Mouse (Mus musculus) hindbrain, embryonic 16.5 days (tissue): Measurements from ENCODE around the gene Tsks. TPM values are rescaled to one million over a fixed set of nuclear protein-coding genes. Genes with fewer than 3 reads are reported as not detected.
A peak's percentile ranks its signal among the peaks of the same experiment; 100 is the strongest.

Experiments used
- ATAC-seq: fragments of 200-750 bp; cut with Nextera tagmentation; 2 replicates; pipeline ENCODE4 v1.8.0; 2017; ENCODE audit warnings: moderate TSS enrichment, moderate library complexity
- H3K27ac ChIP-seq: fragments of 300-500 bp; sonication (generic); 2 replicates; pipeline ENCODE4 v1.5.1; 2014; ENCODE audit warnings: low read depth, mild to moderate bottlenecking, control low read depth, low read length, moderate library complexity
- H3K27me3 ChIP-seq: fragments of 300-500 bp; sonication (generic); replicated peaks from 2 replicates; pipeline ENCODE4 v1.6.1; 2014; ENCODE audit warnings: low read length; ENCODE audit not compliant: control insufficient read depth, insufficient read depth
- H3K36me3 ChIP-seq: fragments of 300-500 bp; sonication (generic); 2 replicates; pipeline ENCODE4 v1.6.1; 2014; ENCODE audit warnings: mild to moderate bottlenecking, low read length, moderate library complexity, mixed read lengths; ENCODE audit not compliant: control insufficient read depth, insufficient read depth
- H3K4me1 ChIP-seq: fragments of 300-500 bp; sonication (generic); 2 replicates; pipeline ENCODE4 v1.6.1; 2014; ENCODE audit warnings: low read depth, low read length; ENCODE audit not compliant: control insufficient read depth, insufficient read depth
- H3K4me2 ChIP-seq: fragments of 300-500 bp; sonication (generic); 2 replicates; pipeline ENCODE4 v1.6.1; 2014; ENCODE audit warnings: mild to moderate bottlenecking, low read length, control low read depth, moderate library complexity
- H3K4me3 ChIP-seq: fragments of 300-500 bp; sonication (generic); 2 replicates; pipeline ENCODE4 v1.5.1; 2014; ENCODE audit warnings: mild to moderate bottlenecking, low read length, control low read depth, moderate library complexity
- H3K9ac ChIP-seq: fragments of 300-500 bp; sonication (generic); 2 replicates; pipeline ENCODE4 v1.6.1; 2014; ENCODE audit warnings: low read depth, mild to moderate bottlenecking, control low read depth, low read length, moderate library complexity
- H3K9me3 ChIP-seq: fragments of 300-500 bp; sonication (generic); 2 replicates; pipeline ENCODE4 v1.6.1; 2014; ENCODE audit warnings: mild to moderate bottlenecking, low read length, moderate library complexity; ENCODE audit not compliant: control insufficient read depth
- WGBS: fragments of 180-500 bp; shearing (Covaris S2); extraction: QIAGEN DNeasy Blood & Tissue Kit; methylation state at CpG from one replicate; pipeline ENCODE4 v1.1.7; 2014; 5-methylcytosine and 5-hydroxymethylcytosine counted together
- polyA plus RNA-seq: library from polyadenylated mRNA; unstranded; fragments of >200 nt; fragmentation: Nextera tagmentation; extraction: Ambion mirVana; gene quantifications from 2 replicates; pipeline ENCODE4 v1.2.1, GENCODE M21; 2015

Gene Tsks
- polyA plus RNA-seq, 1 experiment from 2014 or later, result not detected

DNA sequence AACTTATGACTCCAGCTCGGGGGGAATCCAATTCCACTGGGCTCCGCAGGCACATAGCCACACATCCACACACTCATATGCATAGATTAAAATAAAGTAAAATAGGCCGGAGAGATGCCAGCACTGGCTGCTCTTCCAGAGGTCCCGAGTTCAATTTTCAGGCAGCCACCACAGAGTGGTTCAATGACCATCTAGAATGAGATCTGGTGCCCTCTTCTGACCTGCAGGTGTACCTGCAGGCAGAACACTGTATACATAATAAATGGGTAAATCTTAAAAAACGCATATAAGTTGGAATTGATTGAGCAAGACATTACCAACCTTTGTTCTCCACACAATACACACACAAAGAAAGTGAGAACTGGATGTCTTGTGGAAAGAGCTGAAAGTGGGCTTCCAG is 12.6 kb downstream of the Tsks start:
- peaks cover 8% of the 10 kb centered on the region for H3K4me1 ChIP-seq
- H3K9me3 ChIP-seq, result no peaks in the 10 kb centered on the region
- no peak overlapping the region for H3K4me3 ChIP-seq
- peaks cover 8% of the 10 kb centered on the region for H3K27me3 ChIP-seq
- no peak for ATAC-seq
- H3K27ac ChIP-seq, result no peak overlapping the region
- H3K4me2 ChIP-seq, result no peak overlapping the region
- no peak overlapping the region for H3K9ac ChIP-seq
- peaks cover 5% of the 10 kb centered on the region; the same call in 1 of the 2 replicates for H3K36me3 ChIP-seq
- WGBS, result 58% methylated on average over 5 of the region's 5 CpGs

DNA sequence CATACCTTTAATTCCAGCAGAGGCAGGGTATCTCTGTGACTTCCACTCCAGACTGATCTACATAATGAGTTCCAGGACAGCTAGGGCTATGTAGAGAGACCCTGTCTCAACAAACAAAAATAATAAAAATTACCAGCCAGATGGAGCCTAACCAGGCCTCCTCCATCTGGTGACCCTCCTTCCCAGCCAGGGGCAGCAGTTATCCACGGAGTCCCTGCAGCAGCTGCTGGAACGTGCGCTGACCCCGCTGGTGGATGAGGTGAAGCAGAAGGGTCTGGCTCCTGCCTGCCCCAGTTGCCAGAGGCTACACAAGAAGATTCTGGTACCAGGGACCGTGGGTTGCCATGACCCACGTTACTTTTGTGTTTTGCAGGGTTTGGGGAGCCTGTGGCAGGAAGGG is 13.3 kb downstream of the Tsks start:
- Histone ChIP-seq H3K9ac (0 out of 2 replicates have a peak overlapping the region, but pooled peaks have one; percentile 36), H3K27ac (no peak overlapping the region), H3K9me3 (no peaks in the 10 kb centered on the region), H3K4me1 (peaks cover 8% of the 10 kb centered on the region), H3K27me3 (peaks cover 5% of the 10 kb centered on the region), H3K4me3 (no peak overlapping the region), H3K4me2 (no peak overlapping the region), H3K36me3 (peaks cover 10% of the 10 kb centered on the region; the same call in 1 of the 2 replicates)
- no peak for ATAC-seq
- WGBS, result 50% methylated on average over 6 of the region's 6 CpGs

GRCm38 (mm10) chr7:44957183-44957835 is 14.3 kb downstream of the Tsks start:
- Histone ChIP-seq H3K4me3 (no peak overlapping the region), H3K9ac (no peak overlapping the region), H3K36me3 (peaks cover 16% of the 10 kb centered on the region), H3K27me3 (no peaks in the 10 kb centered on the region), H3K4me1 (peaks cover under 1% of the 10 kb centered on the region; the same call in 1 of the 2 replicates), H3K27ac (no peak overlapping the region), H3K4me2 (no peak overlapping the region), H3K9me3 (no peaks in the 10 kb centered on the region)
- no peak for ATAC-seq
- WGBS, result 72% methylated on average over 20 of the region's 20 CpGs

- ATAC-seq, result no peak
- Histone ChIP-seq H3K9me3 (no peaks in the 10 kb centered on the region), H3K9ac (no peak overlapping the region), H3K27me3 (no peaks in the 10 kb centered on the region), H3K4me1 (no peaks in the 10 kb centered on the region), H3K27ac (no peak overlapping the region), H3K4me3 (no peak overlapping the region), H3K4me2 (no peak overlapping the region), H3K36me3 (peaks cover 20% of the 10 kb centered on the region)
- WGBS, result 56% methylated on average over 7 of the region's 7 CpGs
These were observed 15.2 kb downstream of the Tsks start for GRCm38 (mm10) chr7:44958208-44958607.

DNA sequence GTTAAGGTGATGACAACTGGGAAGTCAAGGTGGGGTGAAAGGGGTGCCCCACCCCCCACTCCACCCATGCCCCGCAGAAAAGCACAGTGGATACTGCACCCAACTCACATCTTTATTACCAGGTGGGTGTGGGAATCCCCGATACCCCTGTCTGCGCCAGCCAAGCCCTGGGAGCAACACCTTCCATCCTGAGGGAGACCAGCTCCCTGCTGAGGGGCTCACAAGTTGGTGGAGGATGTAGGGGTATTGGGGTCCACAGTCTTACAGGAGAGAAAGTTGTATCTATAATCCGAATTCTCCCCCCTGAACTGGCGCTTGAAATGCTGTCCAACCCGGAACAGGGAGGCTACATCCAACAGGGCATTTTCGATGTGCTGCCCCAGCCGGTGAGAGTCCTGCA is 16.3 kb downstream of the Tsks start:
- no peak overlapping the region for H3K4me3 ChIP-seq
- H3K9ac ChIP-seq, result no peak overlapping the region
- no peak for ATAC-seq
- 88% methylated on average over 8 of the region's 8 CpGs for WGBS
- H3K36me3 ChIP-seq, result peaks cover 22% of the 10 kb centered on the region
- H3K9me3 ChIP-seq, result no peaks in the 10 kb centered on the region
- H3K27me3 ChIP-seq, result no peaks in the 10 kb centered on the region
- no peaks in the 10 kb centered on the region for H3K4me1 ChIP-seq
- H3K27ac ChIP-seq, result no peak overlapping the region
- no peak overlapping the region for H3K4me2 ChIP-seq

GRCm38 (mm10) chr7:44959874-44960511 is 17.0 kb downstream of the Tsks start:
- H3K9me3 ChIP-seq, result no peaks in the 10 kb centered on the region
- no peak for ATAC-seq
- no peak overlapping the region for H3K9ac ChIP-seq
- peaks cover 24% of the 10 kb centered on the region for H3K36me3 ChIP-seq
- H3K4me1 ChIP-seq, result no peaks in the 10 kb centered on the region
- H3K27ac ChIP-seq, result no peak overlapping the region
- H3K4me3 ChIP-seq, result no peak overlapping the region
- 86% methylated on average over 10 of the region's 10 CpGs for WGBS
- no peaks in the 10 kb centered on the region for H3K27me3 ChIP-seq
- no peak overlapping the region for H3K4me2 ChIP-seq

DNA sequence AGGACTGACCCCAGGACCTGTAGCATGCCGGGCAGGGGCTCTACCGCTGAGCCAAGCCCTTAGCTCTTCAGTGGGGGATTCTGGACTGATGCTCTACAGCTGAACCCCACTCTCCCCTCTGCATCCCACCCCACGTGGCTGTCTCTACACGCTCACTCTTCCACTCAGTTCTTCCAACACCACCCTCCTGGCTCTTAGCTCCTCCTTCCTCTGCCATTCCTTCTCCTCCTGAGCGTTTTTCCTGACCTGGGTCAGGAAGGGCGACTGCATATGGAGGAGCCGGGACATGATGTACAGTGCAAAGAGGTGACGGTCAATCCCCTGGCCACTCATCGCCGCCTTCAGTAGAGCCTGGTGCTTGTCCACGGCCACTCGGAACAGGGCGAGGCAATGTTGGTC is 17.5 kb downstream of the Tsks start:
- no peak for ATAC-seq

DNA sequence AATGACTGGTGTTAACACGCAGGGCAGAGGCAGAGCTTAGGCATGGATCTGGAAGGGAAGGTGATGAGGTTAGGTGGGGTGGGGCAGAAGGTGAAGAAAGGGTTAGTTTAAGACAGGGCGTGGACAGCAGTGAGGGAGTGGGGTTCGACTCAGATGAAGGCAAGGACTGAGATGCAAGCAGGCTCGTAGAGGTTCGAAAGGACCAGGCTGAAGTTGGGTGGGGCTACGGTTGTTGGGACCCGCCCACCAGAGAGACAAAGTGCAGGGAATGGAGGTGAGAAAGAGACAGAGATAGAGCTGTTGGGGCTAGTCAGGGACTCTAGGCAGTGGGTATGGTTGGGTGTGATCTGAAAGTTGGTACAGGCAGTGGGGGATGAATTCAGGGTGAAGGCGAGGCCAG is 19.3 kb downstream of the Tsks start:
- WGBS, result 81% methylated on average over 8 of the region's 8 CpGs
- H3K36me3 ChIP-seq, result peaks cover 40% of the 10 kb centered on the region

More for the DNA sequence above, 17.5 kb downstream of the Tsks start:
- no peaks in the 10 kb centered on the region for H3K27me3 ChIP-seq
- H3K4me1 ChIP-seq, result no peaks in the 10 kb centered on the region
- H3K36me3 ChIP-seq, result peaks cover 29% of the 10 kb centered on the region
- H3K4me2 ChIP-seq, result no peak overlapping the region
- H3K9ac ChIP-seq, result no peak overlapping the region
- no peaks in the 10 kb centered on the region for H3K9me3 ChIP-seq
- H3K4me3 ChIP-seq, result no peak overlapping the region
- no peak overlapping the region for H3K27ac ChIP-seq
- 90% methylated on average over 13 of the region's 13 CpGs for WGBS

DNA sequence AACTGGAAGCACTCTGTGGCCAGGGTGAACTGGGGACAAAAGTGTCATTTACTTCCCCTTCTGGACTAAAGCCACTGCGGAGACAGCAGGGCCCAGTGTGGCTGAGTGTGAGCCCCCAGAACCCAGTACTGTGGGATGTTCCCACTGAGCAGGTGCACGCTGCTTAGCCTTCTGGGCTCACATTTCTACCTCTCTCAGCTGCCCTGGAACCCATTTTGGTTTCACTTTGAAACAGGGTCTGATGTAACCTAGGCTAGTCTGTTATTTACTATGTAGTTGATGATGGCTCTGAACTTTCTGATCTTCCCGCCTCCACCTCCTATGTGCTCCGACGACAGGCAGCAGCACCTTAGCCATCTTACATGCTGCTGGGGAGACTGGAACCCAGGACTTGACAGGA is 19.8 kb downstream of the Tsks start:
- no peaks in the 10 kb centered on the region for H3K4me1 ChIP-seq
- H3K9me3 ChIP-seq, result no peaks in the 10 kb centered on the region
- no peaks in the 10 kb centered on the region for H3K27me3 ChIP-seq
- WGBS, result 91% methylated on average over 5 of the region's 5 CpGs
- peaks cover 40% of the 10 kb centered on the region for H3K36me3 ChIP-seq
- H3K4me2 ChIP-seq, result no peak overlapping the region
- H3K27ac ChIP-seq, result no peak overlapping the region
- no peak overlapping the region for H3K9ac ChIP-seq
- H3K4me3 ChIP-seq, result no peak overlapping the region
- no peak for ATAC-seq

More for the DNA sequence above, 19.3 kb downstream of the Tsks start:
- H3K4me2 ChIP-seq, result no peak overlapping the region
- no peak overlapping the region for H3K27ac ChIP-seq
- no peak overlapping the region for H3K4me3 ChIP-seq
- H3K9ac ChIP-seq, result no peak overlapping the region
- no peaks in the 10 kb centered on the region for H3K4me1 ChIP-seq
- no peak for ATAC-seq
- no peaks in the 10 kb centered on the region for H3K27me3 ChIP-seq
- no peaks in the 10 kb centered on the region for H3K9me3 ChIP-seq
